Mouse (Mus musculus) liver, embryonic 15.5 days (tissue): ENCODE measurements at regions not wholly inside any gene's neighbourhood (a gene's known extent, or its start where the extent isn't known, plus 50 kb on each side); places are given as distances from the start of the nearest gene placed in this dataset.

Experiments used
- ATAC-seq: fragments of 200-750 bp; cut with Nextera tagmentation; 2 replicates; pipeline ENCODE4 v1.8.0; 2017; ENCODE audit warnings: moderate number of reproducible peaks, mild to moderate bottlenecking, moderate library complexity; ENCODE audit not compliant: insufficient read depth
- H3K27ac ChIP-seq: fragments of 300-500 bp; sonication (generic); replicated peaks from 2 replicates; pipeline ENCODE4 v1.5.1; 2015; ENCODE audit warnings: mild to moderate bottlenecking, inconsistent platforms
- H3K27me3 ChIP-seq: fragments of 300-500 bp; sonication (generic); 2 replicates; pipeline ENCODE4 v1.6.1; 2015; ENCODE audit warnings: mild to moderate bottlenecking, inconsistent platforms
- H3K36me3 ChIP-seq: fragments of 300-500 bp; sonication (generic); replicated peaks from 2 replicates; pipeline ENCODE4 v1.6.1; 2015; ENCODE audit warnings: moderate library complexity, mild to moderate bottlenecking, inconsistent platforms
- H3K4me1 ChIP-seq: fragments of 300-500 bp; sonication (generic); replicated peaks from 2 replicates; pipeline ENCODE4 v1.6.1; 2015; ENCODE audit warnings: inconsistent platforms
- H3K4me2 ChIP-seq: fragments of 300-500 bp; sonication (generic); 2 replicates; pipeline ENCODE4 v1.6.1; 2015; ENCODE audit warnings: moderate library complexity, mild to moderate bottlenecking, inconsistent platforms
- H3K4me3 ChIP-seq: fragments of 300-500 bp; sonication (generic); replicated peaks from 2 replicates; pipeline ENCODE4 v1.5.1; 2015; ENCODE audit warnings: mild to moderate bottlenecking, inconsistent platforms
- H3K9ac ChIP-seq: fragments of 300-500 bp; sonication (generic); 2 replicates; pipeline ENCODE4 v1.6.1; 2015; ENCODE audit warnings: moderate library complexity, mild to moderate bottlenecking, inconsistent platforms
- H3K9me3 ChIP-seq: fragments of 300-500 bp; sonication (generic); replicated peaks from 2 replicates; pipeline ENCODE4 v1.6.1; 2016; ENCODE audit warnings: inconsistent platforms
- WGBS: fragments of 180-500 bp; shearing (Covaris S2); methylation state at CpG from one replicate; pipeline ENCODE4 v1.1.7; 2015; ENCODE audit warnings: mixed read lengths; ENCODE audit not compliant: insufficient replicate concordance; 5-methylcytosine and 5-hydroxymethylcytosine counted together

- Histone ChIP-seq H3K27me3 (no peaks in the 10 kb centered on the region), H3K36me3 (no peaks in the 10 kb centered on the region), H3K9ac (no peak overlapping the region), H3K4me3 (no peak overlapping the region), H3K4me2 (no peak overlapping the region), H3K4me1 (no peaks in the 10 kb centered on the region), H3K27ac (no peak overlapping the region), H3K9me3 (no peaks in the 10 kb centered on the region)
- no peak for ATAC-seq
- whole genome bisulfite sequencing = 70% methylated on average over 15 of the region's 15 CpGs
Observed at GRCm38 (mm10) chr17:88388441-88388951, 52.0 kb upstream of the Foxn2 start.

GRCm38 (mm10) chr17:88389668-88390461, 50.6 kb upstream of the Foxn2 start:
- Histone ChIP-seq H3K27ac (no peak overlapping the region), H3K4me1 (no peaks in the 10 kb centered on the region), H3K4me3 (no peak overlapping the region), H3K36me3 (no peaks in the 10 kb centered on the region), H3K9me3 (no peaks in the 10 kb centered on the region), H3K9ac (no peak overlapping the region), H3K27me3 (no peaks in the 10 kb centered on the region), H3K4me2 (no peak overlapping the region)
- no peak for ATAC-seq
- WGBS = 57% methylated on average over 14 of the region's 14 CpGs
